Mouse (Mus musculus) kidney, adult 18-20 months (tissue): ENCODE data around the gene Ccdc158.

Source experiments
- DNase-seq: peaks from one replicate; pipeline ENCODE4 v3.0.0; 2021

Ccdc158 gene

DNA sequence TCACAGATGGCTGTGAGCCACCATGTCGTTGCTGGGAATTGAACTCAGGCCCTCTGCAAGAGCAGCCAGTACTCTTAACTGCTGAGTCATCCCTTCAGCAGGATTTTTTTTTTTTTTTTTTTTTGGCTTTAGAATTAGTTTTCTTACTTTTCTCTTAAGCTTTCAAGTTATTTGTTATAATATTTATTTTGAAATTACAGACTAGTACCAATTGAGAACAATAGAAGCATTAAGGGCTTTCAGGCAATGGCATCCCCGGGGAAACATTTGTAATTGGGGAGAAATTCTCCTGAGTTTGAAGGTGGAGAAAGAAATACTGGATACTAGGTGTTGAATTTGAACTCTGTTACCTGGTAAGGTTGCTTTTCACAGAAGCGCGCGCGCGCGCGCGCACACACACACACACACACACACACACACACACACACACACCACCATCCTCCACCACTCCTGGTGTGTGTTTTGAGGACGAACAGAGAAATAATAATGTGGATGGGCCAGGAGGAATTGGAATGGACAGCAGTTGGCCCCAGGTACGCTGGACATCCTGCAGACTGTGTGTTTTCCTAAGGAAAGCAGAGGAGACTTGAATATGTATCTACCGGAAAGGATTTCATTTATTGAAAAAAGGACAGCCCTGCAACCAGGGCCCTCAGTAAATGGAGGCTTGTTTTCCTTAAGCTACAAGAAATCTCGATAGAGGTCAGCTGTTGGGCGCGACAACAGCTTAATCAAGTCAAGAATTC lies 9.8 kb upstream of the Ccdc158 start:
- DNase-seq: no peak

- no peak for DNase-seq
Observed at GRCm38 (mm10) chr5:92683871-92684475, 8.9 kb upstream of the Ccdc158 start.

- DNase-seq: peak; percentile 60
Observed at GRCm38 (mm10) chr5:92683351-92683807, 8.3 kb upstream of the Ccdc158 start, which contains the start of gene Shroom3. TSS of gene Shroom3 (plus strand) at chr5:92683435.

- peak; percentile 39 for DNase-seq
Observed at GRCm38 (mm10) chr5:92682621-92683348, 7.7 kb upstream of the Ccdc158 start.

DNA sequence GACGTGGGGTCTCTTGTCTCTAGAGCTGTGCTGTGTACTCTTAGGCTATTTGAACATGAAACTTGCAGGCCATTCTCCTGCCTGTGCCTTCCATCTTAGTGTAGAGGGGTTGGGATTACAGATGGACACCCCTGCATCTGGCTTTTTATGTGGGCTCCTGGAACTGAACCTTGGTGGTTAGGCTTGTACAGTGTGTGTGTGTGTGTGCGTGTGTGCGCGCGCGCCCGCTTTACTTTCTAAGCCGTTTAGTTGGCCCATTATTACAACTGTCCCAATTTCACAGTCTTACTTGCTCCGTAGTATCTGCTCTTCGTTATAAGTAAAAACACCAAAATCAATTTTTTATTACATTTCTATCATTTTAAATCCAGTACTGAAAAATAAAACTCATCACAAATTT lies 6.8 kb upstream of the Ccdc158 start:
- no peak for DNase-seq

DNA sequence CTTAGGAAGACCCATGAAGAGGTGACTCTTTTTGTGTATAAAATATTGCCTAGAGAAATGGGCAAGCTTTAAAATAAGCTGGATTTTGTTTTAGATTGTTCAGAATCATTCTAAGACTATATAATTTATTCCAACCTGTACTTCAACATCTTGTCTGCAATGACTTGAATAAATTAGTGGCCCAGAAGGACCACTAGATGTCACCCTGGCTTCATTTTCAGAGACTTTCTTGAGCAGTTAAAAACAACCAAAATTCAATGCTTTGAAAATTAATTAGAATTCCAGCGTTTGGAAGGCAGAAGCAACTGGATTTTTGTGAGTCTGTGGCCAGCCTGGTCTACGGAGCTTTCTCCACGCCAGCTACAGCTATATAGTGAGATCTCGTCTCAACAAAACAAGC lies 4.4 kb upstream of the Ccdc158 start:
- DNase-seq: peak; percentile 15

DNA sequence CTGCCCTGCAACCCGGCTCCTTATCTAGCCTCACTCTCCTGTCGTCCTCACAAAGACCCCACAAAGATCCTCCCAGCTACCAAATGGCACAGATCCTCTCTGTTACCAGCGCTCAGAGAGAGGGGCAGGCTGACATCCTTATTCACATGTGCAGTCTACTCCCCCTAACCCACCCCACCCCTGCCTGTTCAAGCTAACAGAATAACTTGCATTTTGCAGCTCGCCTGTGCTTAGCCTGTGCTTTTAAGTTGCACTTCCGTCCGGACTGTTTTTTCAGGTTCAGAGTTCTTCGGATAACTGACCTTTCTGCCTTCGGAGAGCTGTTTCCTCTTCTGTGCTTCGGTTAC lies 476 bp upstream of the Ccdc158 start:
- no peak for DNase-seq

GRCm38 (mm10) chr5:92666860-92667259 lies 8.2 kb downstream of the Ccdc158 start:
- DNase-seq: no peak

GRCm38 (mm10) chr5:92664321-92664720 lies 10.8 kb downstream of the Ccdc158 start:
- DNase-seq: no peak

- peak; percentile 79 for DNase-seq
Observed at GRCm38 (mm10) chr5:92656256-92656655, 18.8 kb downstream of the Ccdc158 start.

GRCm38 (mm10) chr5:92640861-92641260 lies 34.2 kb downstream of the Ccdc158 start:
- no peak for DNase-seq

DNA sequence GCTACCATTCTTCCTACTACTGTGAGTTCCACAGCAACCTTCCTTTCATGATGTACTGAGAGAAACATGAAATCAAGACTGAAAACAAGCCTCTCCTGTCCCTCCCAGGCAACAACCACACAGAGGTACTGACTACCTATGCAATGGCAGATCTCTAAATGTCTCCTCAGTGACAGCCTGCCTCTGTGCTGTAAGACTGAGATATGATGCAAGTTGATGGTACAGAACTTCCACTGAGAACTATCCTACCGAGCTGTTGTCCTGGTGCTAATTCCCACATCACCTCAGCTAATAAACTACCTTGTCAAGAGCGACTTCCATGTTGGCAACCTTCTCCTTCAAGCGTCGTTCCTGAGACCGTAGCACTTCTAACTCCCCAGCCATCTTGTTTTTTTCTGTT lies 39.2 kb downstream of the Ccdc158 start:
- no peak for DNase-seq

- DNase-seq: no peak
Observed at GRCm38 (mm10) chr5:92634916-92635315, 40.2 kb downstream of the Ccdc158 start.

DNA sequence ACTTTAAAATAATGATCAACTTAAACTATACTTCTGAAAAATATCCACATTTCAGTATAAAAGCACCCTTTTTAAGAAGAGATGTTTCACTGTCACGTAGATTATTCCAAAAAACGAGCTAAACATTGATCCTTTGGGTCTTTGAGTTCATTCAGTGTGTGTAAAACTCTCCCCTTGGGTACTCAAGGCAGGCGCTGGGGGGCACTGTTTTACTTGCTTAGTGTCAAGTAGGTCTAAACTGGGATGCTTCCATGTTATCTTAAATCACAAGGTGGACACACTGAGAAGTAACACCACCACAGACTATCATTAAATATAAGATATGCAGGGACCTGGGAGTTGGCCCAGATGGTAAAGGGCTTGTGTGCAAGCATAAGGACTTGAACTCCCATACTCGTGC lies 41.5 kb downstream of the Ccdc158 start:
- no peak for DNase-seq

GRCm38 (mm10) chr5:92627896-92628295 lies 47.2 kb downstream of the Ccdc158 start:
- no peak for DNase-seq

DNA sequence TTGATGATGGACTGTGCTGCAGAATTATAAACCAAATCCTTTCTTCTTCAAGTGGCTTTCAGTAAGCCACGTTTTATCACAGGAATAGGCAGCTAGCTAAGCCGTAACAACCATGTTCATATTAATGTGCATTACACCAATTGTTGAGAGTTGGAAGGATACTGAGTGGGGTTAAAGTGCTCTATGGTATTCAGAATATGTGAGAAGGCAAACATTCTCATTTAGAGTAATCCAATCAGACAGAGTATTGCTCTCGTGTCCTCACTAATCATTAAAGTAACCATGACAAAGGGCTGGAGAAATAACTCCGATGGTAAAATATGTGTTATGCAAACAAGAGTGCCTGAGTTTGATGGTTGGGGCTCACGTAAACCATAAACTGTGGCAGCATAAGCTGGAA lies 53.2 kb downstream of the Ccdc158 start:
- no peak for DNase-seq

GRCm38 (mm10) chr5:92612756-92613155 lies 62.3 kb downstream of the Ccdc158 start:
- DNase-seq: no peak

- no peak for DNase-seq
Observed at GRCm38 (mm10) chr5:92607492-92608229, 67.4 kb downstream of the Ccdc158 start.

DNA sequence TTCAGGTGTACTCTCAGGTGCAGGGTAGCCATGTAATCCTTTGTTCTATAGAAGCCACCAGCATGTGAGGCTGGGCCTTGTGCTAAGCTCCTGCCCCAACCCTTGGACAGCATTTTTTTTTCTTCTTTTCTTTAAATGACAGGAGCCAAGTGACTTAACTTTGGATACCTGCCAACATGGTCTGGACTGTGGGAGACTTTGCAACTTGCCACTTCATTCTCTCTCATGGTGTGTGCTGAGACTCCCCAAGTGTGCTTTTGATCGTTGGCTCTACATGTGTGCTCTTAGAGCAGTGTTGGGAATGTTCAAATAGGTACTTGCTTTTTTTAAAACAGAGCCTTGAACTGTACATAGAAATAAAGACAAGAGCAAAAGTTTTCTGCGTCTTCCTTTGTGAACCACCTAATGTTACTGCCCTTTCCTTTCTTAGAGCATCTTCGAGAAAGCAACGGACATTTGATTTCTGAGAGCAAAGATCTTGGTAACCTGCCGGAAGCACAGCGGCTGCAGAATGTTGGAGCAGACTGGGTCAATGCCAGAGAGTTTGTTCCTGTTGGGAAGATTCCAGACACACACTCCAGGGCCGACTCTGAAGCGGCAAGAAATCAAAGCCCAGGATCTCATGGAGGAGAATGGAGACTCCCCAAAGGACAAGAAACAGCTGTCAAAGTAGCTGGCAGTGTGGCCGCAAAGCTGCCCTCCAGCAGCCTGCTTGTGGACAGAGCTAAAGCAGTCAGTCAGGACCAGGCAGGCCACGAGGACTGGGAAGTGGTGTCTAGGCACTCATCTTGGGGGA lies 70.4 kb downstream of the Ccdc158 start:
- DNase-seq: peak; percentile 40

DNA sequence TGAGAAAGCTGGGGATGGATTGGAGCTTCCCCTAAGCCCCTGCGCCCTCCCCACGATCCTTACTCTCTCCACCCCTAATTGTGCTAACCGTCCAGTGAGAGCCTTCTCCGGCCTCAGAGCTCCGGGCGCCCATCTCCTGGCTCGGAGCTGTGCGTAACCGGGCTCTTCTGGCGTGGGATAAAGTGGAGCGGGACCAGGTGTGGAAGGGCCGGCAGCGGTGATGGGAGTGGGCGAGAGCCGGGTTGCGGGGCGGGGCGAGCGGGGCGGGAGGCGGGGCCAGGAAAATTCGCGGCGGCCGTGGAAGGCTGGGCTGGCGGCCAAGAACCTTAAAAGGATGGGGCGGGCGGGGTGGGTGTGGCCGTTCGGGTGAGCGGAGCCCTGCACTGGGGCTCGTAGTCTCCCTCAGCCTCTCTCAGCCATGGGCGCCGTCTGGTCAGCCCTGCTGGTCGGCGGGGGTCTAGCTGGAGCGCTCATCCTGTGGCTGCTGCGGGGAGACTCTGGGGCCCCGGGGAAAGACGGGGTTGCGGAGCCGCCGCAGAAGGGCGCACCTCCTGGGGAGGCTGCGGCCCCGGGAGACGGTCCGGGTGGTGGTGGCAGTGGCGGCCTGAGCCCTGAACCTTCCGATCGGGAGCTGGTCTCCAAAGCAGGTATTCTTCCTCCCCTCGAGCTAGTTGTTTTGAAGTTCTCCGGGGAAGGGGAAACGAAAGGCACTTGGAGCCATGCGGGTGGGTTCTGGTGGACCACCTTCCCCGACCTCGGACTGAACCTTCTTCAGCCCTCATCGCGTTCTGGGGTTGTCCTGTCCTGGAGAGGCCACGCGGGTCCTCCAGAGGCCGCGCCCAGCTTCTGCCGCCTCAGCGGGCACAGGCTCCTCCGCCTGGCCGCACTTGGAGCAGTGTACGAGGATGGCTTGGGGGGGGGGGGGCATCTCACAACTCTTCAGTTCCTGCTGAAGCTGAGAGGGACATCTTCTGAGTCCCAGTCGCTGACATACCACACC lies 72.1 kb downstream of the Ccdc158 start, which contains the start of gene Stbd1:
Gene Stbd1, plus strand, starts transcription at position 351 of the 1,000 bp plus-strand sequence.
- peak; percentile 73 for DNase-seq

GRCm38 (mm10) chr5:92599030-92599429 lies 76.0 kb downstream of the Ccdc158 start:
- DNase-seq: no peak
